8 mouse cellular contexts compared by ENCODE assay signal in the genomic region with DNA sequence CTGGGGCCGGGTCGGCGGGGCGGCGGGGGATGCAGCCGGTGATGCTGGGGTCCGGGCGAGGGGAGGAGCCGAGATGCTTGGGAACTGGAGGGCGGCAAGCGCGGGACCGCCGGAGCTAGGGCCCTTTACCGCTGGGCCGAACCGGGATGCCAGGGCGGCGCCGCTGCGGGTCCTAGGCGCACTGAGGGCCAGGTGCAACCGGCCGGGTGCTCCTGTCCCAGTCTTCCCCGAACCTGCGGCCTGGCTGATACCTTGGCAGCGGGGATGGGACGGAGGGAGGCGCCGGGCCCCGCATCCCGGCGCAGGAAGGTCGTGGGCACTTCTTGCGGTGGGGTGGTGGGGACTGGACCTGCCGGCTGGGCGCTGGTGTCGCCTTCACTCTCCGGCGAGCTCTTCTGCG. TPM values are rescaled to one million over a fixed set of nuclear protein-coding genes. Genes with fewer than 3 reads are reported as not detected.
DNase-seq lines count a peak whose midpoint lies in the region; ATAC-seq lines count a peak whose summit lies in the region.

No protein-coding gene starts in this region.

- H3K4me3 ChIP-seq in kidney, embryonic 14.5 days (ENCODE audit: low read length), result peak overlapping the region; percentile 68
- peak overlapping the region; percentile 83 for H3K4me3 ChIP-seq in hindbrain, embryonic 14.5 days (replicated peaks; ENCODE audit: low read length)
- peak overlapping the region; percentile 79 for H3K4me3 ChIP-seq in midbrain, embryonic 12.5 days

- peak overlapping the region; percentile 90 for H3K4me2 ChIP-seq in kidney, embryonic 14.5 days (replicated peaks; ENCODE audit: low read depth, low read length)
- peak overlapping the region; percentile 99 for H3K4me2 ChIP-seq in hindbrain, embryonic 14.5 days (replicated peaks)
- H3K4me2 ChIP-seq in midbrain, embryonic 12.5 days (replicated peaks), result peak overlapping the region; percentile 99

- WGBS in kidney, embryonic 14.5 days, result under 1% methylated on average over 36 of the region's 41 CpGs
- under 1% methylated on average over 38 of the region's 41 CpGs for WGBS in hindbrain, embryonic 14.5 days
- WGBS in midbrain, embryonic 12.5 days, result under 1% methylated on average over 37 of the region's 41 CpGs

- no peak for ATAC-seq in kidney, embryonic 14.5 days (ENCODE audit: low FRiP score, low TSS enrichment)
- ATAC-seq in common myeloid progenitor, adult 5-6 weeks (replicated peaks; ENCODE audit: low read depth, poor library complexity, severe bottlenecking), result peak; percentile 45
- no peak; the same call in 1 of the 2 replicates for ATAC-seq in hindbrain, embryonic 14.5 days (ENCODE audit: low FRiP score)
- no peak for ATAC-seq in midbrain, embryonic 12.5 days (ENCODE audit: low FRiP score, low read depth)

- H3K36me3 ChIP-seq in kidney, embryonic 14.5 days (ENCODE audit: control insufficient read depth, insufficient read depth, low read length), result no peaks in the 10 kb centered on the region
- H3K36me3 ChIP-seq in hindbrain, embryonic 14.5 days (replicated peaks; ENCODE audit: control insufficient read depth, insufficient read depth), result no peaks in the 10 kb centered on the region
- no peaks in the 10 kb centered on the region for H3K36me3 ChIP-seq in midbrain, embryonic 12.5 days

- H3K9ac ChIP-seq in kidney, embryonic 14.5 days (ENCODE audit: low read depth, low read length), result peak overlapping the region; percentile 71
- peak overlapping the region; percentile 75 for H3K9ac ChIP-seq in hindbrain, embryonic 14.5 days
- H3K9ac ChIP-seq in midbrain, embryonic 12.5 days (replicated peaks), result peak overlapping the region; percentile 79

- no peaks in the 10 kb centered on the region for H3K4me1 ChIP-seq in kidney, embryonic 14.5 days (ENCODE audit: control insufficient read depth, insufficient read depth, low read length)
- 0 out of 2 replicates have a peak, but pooled peaks cover 6% of the 10 kb centered on the region for H3K4me1 ChIP-seq in hindbrain, embryonic 14.5 days (replicated peaks; ENCODE audit: control insufficient read depth, insufficient read depth, low read length)
- H3K4me1 ChIP-seq in midbrain, embryonic 12.5 days, result peaks cover 2% of the 10 kb centered on the region; the same call in 1 of the 2 replicates

- no peak overlapping the region for H3K27ac ChIP-seq in kidney, embryonic 14.5 days (ENCODE audit: low read depth, low read length)
- no peak overlapping the region for H3K27ac ChIP-seq in hindbrain, embryonic 14.5 days
- no peak overlapping the region for H3K27ac ChIP-seq in midbrain, embryonic 12.5 days (replicated peaks)

- H3K9me3 ChIP-seq in kidney, embryonic 14.5 days (ENCODE audit: control insufficient read depth, low read length), result no peaks in the 10 kb centered on the region
- no peaks in the 10 kb centered on the region for H3K9me3 ChIP-seq in hindbrain, embryonic 14.5 days (ENCODE audit: control insufficient read depth, low read length)
- no peaks in the 10 kb centered on the region for H3K9me3 ChIP-seq in midbrain, embryonic 12.5 days

- no peak for DNase-seq in kidney, postnatal 14 days
- no peak for DNase-seq in hindbrain, embryonic 14.5 days (ENCODE audit: low spot score)
- no peak for DNase-seq in cerebellum, adult 8-10 months
- DNase-seq in urinary bladder, adult 18-20 months (ENCODE audit: low spot score in 2 of 2), result no peak
- no peak for DNase-seq in right cerebral cortex, postnatal 10 days (ENCODE audit: low spot score in 2 of 2)

- no peaks in the 10 kb centered on the region for H3K27me3 ChIP-seq in kidney, embryonic 14.5 days (ENCODE audit: control insufficient read depth, insufficient read depth, low read length)
- H3K27me3 ChIP-seq in hindbrain, embryonic 14.5 days (ENCODE audit: control insufficient read depth, insufficient read depth, low read length), result no peaks in the 10 kb centered on the region
- peaks cover 24% of the 10 kb centered on the region for H3K27me3 ChIP-seq in midbrain, embryonic 12.5 days

RNA-seq across cellular contexts. Expression of a gene that starts 0.3 kb away (rescaled TPM):
- polyA plus RNA-seq in kidney, embryonic 14.5 days (2014; fragmentation: Nextera tagmentation; extraction: Ambion mirVana), result 6.7 and 10.9 TPM in 2 replicates
- total RNA-seq in common myeloid progenitor, adult 5-6 weeks (2017), result 4.2 and 6.0 TPM in 2 replicates
- polyA plus RNA-seq in hindbrain, embryonic 14.5 days (2014; fragmentation: Nextera tagmentation; extraction: Ambion mirVana), result 17.5 and 19.5 TPM in 2 replicates
- 14.5 and 15.5 TPM in 2 replicates for polyA plus RNA-seq in midbrain, embryonic 12.5 days (2016; fragmentation: Nextera tagmentation; extraction: Ambion mirVana)

RNA-seq across cellular contexts. Expression of a gene that starts 23.8 kb away (rescaled TPM):
- 514 and 811 TPM in 2 replicates for polyA plus RNA-seq in kidney, embryonic 14.5 days (2014; fragmentation: Nextera tagmentation; extraction: Ambion mirVana)
- total RNA-seq in common myeloid progenitor, adult 5-6 weeks (2017), result 170 and 232 TPM in 2 replicates
- polyA plus RNA-seq in hindbrain, embryonic 14.5 days (2014; fragmentation: Nextera tagmentation; extraction: Ambion mirVana), result 280 and 339 TPM in 2 replicates
- polyA plus RNA-seq in midbrain, embryonic 12.5 days (2016; fragmentation: Nextera tagmentation; extraction: Ambion mirVana), result 350 and 355 TPM in 2 replicates
